Mouse (Mus musculus): ENCODE results near the gene Rpl36. TPM values are rescaled to one million over a fixed set of nuclear protein-coding genes. Genes with fewer than 3 reads are reported as not detected.
"Not testable (repeated sequence)": the region's sequence is repeated elsewhere in the genome, so short reads cannot be mapped to it uniquely, and the experiment has no call there.

Gene Rpl36
- polyA plus RNA-seq, 1 experiment from 2014 or later: 1,168 TPM

DNA sequence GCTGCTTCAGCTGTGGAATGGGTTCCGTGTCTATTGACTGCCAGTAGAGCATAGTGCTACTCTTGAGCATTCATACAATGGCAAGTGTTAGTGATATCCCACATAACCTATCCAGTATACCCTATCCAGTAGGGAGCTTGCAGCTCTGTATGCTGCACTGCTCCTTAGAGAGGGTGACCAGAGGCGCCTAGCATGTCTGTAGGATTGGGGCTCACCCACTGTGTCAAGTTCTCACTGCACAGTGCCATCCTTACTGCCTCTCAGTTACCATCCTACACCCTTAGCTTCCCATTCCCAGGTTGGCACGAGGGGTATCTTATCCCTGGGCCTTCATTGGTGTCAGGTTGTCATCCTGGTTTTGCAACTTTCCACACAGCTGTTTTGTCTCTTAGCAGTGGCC, 8.8 kb upstream of the Rpl36 start:
- H3K9ac ChIP-seq (replicated peaks; ENCODE audit: low read length): no peak overlapping the region
- no peaks in the 10 kb centered on the region for H3K9me3 ChIP-seq (ENCODE audit: control insufficient read depth, low read length)
- H3K4me2 ChIP-seq (ENCODE audit: low read length): no peak overlapping the region
- no peak for ATAC-seq (ENCODE audit: low FRiP score, low TSS enrichment)
- H3K36me3 ChIP-seq (ENCODE audit: control insufficient read depth, insufficient read depth, low read length): peaks cover 86% of the 10 kb centered on the region
- H3K4me3 ChIP-seq (replicated peaks; ENCODE audit: low read depth, low read length): no peak overlapping the region
- no peak overlapping the region for H3K27ac ChIP-seq (replicated peaks; ENCODE audit: low read depth, low read length)
- no peaks in the 10 kb centered on the region for H3K27me3 ChIP-seq (ENCODE audit: control insufficient read depth, insufficient read depth, low read length)
- 98% methylated on average over 3 of the region's 3 CpGs for WGBS
- no peak for DNase-seq
- peaks cover 5% of the 10 kb centered on the region for H3K4me1 ChIP-seq (ENCODE audit: control insufficient read depth, insufficient read depth, low read length)

DNA sequence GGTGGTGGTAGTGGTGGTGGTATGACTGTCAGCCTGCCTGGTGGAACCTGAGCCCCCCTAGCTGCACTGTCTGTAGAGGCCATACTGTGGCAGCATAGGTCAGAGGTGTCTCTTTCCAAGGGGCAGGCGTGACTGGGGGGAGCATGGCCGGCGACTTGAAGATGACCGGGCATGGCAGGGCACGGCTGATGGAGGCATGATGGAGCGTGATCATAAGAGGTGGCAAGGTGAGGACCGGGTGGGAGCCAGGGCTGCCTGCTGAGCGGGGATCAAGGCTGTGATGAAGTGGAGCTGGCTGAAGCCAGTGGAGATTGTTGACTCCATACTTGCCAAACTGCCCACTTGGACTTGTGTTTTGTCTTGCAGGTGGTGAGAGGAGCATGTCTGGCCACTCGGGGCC, 7.8 kb upstream of the Rpl36 start:
- DNase-seq (no peak), ATAC-seq (ENCODE audit: low FRiP score, low TSS enrichment) (no peak)
- Histone ChIP-seq H3K36me3 (ENCODE audit: control insufficient read depth, insufficient read depth, low read length) (peaks cover 76% of the 10 kb centered on the region), H3K4me3 (replicated peaks; ENCODE audit: low read depth, low read length) (no peak overlapping the region), H3K9ac (replicated peaks; ENCODE audit: low read length) (no peak overlapping the region), H3K27ac (replicated peaks; ENCODE audit: low read depth, low read length) (no peak overlapping the region), H3K4me2 (ENCODE audit: low read length) (no peak overlapping the region), H3K9me3 (ENCODE audit: control insufficient read depth, low read length) (no peaks in the 10 kb centered on the region), H3K27me3 (ENCODE audit: control insufficient read depth, insufficient read depth, low read length) (no peaks in the 10 kb centered on the region), H3K4me1 (ENCODE audit: control insufficient read depth, insufficient read depth, low read length) (peaks cover 9% of the 10 kb centered on the region)
- WGBS: 94% methylated on average over 9 of the region's 9 CpGs

DNA sequence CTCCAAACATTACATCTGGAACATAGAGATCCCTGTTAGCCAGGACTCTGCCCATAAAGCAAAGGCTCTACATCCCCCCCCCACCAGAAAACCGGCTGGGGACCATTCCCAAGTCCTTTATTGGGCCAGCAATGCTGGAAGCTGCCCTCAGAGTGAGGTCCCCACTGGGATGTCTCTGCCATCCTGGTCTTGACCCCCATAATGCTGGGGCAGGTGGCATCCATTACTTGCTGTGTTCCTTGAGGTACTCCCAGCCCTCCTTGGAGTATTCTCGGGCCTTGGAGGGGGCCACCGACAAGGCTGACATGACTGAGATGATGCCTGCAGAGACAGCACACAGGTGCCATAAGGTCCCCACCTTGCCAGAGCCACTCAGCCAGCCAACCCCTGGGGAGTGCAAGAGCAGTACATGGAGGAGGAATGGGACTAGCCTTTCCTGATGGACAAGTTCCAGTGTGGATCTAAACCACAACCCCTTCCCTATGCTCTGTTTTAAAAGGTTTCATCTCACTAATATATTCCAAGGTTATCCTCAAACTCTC, 5.6 kb upstream of the Rpl36 start:
- WGBS: 82% methylated on average over 3 of the region's 3 CpGs
- Histone ChIP-seq H3K9ac (replicated peaks; ENCODE audit: low read length) (no peak overlapping the region), H3K4me2 (ENCODE audit: low read length) (no peak overlapping the region), H3K36me3 (ENCODE audit: control insufficient read depth, insufficient read depth, low read length) (peaks cover 55% of the 10 kb centered on the region), H3K4me1 (ENCODE audit: control insufficient read depth, insufficient read depth, low read length) (peaks cover 10% of the 10 kb centered on the region), H3K27ac (replicated peaks; ENCODE audit: low read depth, low read length) (no peak overlapping the region), H3K27me3 (ENCODE audit: control insufficient read depth, insufficient read depth, low read length) (no peaks in the 10 kb centered on the region), H3K9me3 (ENCODE audit: control insufficient read depth, low read length) (no peaks in the 10 kb centered on the region), H3K4me3 (replicated peaks; ENCODE audit: low read depth, low read length) (no peak overlapping the region)
- DNase-seq: no peak
- ATAC-seq (ENCODE audit: low FRiP score, low TSS enrichment): no peak

DNA sequence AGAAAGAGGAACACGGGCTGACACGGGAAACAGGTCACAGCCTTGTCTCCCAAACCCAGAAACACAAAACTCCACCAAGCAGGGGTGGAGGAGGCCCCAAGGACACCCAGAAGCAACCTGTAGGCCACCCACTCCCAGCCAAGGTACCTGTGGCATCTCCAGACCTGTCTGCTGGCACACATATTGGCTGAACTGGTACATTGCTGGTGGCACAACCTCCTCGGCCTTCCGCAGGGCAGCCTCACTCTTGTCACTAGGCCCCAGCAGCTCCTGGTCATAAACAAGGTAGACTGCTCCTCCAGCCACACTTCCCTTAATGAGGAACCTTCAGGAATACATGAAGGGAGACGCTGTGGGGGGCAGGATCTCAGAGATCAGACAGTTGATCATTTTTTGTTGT, 4.5 kb upstream of the Rpl36 start:
- Histone ChIP-seq H3K4me3 (replicated peaks; ENCODE audit: low read depth, low read length) (peak overlapping the region; percentile 58), H3K9me3 (ENCODE audit: control insufficient read depth, low read length) (no peaks in the 10 kb centered on the region), H3K36me3 (ENCODE audit: control insufficient read depth, insufficient read depth, low read length) (peaks cover 44% of the 10 kb centered on the region), H3K9ac (replicated peaks; ENCODE audit: low read length) (peak overlapping the region; percentile 60; the same call in 1 of the 2 replicates), H3K27me3 (ENCODE audit: control insufficient read depth, insufficient read depth, low read length) (no peaks in the 10 kb centered on the region), H3K27ac (replicated peaks; ENCODE audit: low read depth, low read length) (no peak overlapping the region), H3K4me2 (ENCODE audit: low read length) (peak overlapping the region; percentile 84), H3K4me1 (ENCODE audit: control insufficient read depth, insufficient read depth, low read length) (peaks cover 10% of the 10 kb centered on the region)
- WGBS: 55% methylated on average over 5 of the region's 5 CpGs
- DNase-seq (no peak), ATAC-seq (ENCODE audit: low FRiP score, low TSS enrichment) (no peak)

GRCm38 (mm10) chr17:56609452-56610171, 3.6 kb upstream of the Rpl36 start, which contains the start of gene 2410015M20Rik:
TSS of gene 2410015M20Rik (minus strand) at chr17:56609771.
- peak; percentile 88 for ATAC-seq (ENCODE audit: low FRiP score, low TSS enrichment)
- H3K9me3 ChIP-seq (ENCODE audit: control insufficient read depth, low read length): no peaks in the 10 kb centered on the region
- H3K27me3 ChIP-seq (ENCODE audit: control insufficient read depth, insufficient read depth, low read length): no peaks in the 10 kb centered on the region
- under 1% methylated on average over 44 of the region's 44 CpGs for WGBS
- H3K4me3 ChIP-seq (replicated peaks; ENCODE audit: low read depth, low read length): peak within 1 kb of the TSS; percentile 58
- peak; percentile 98 for DNase-seq
- peaks cover 16% of the 10 kb centered on the region for H3K4me1 ChIP-seq (ENCODE audit: control insufficient read depth, insufficient read depth, low read length)
- peaks cover 41% of the 10 kb centered on the region for H3K36me3 ChIP-seq (ENCODE audit: control insufficient read depth, insufficient read depth, low read length)
- H3K4me2 ChIP-seq (ENCODE audit: low read length): peak within 1 kb of the TSS; percentile 84
- H3K27ac ChIP-seq (replicated peaks; ENCODE audit: low read depth, low read length): peak within 1 kb of the TSS; percentile 82
- H3K9ac ChIP-seq (replicated peaks; ENCODE audit: low read length): peak within 1 kb of the TSS; percentile 60

- peaks cover 22% of the 10 kb centered on the region for H3K4me1 ChIP-seq (ENCODE audit: control insufficient read depth, insufficient read depth, low read length)
- ATAC-seq (ENCODE audit: low FRiP score, low TSS enrichment): no peak
- WGBS: 69% methylated on average over 2 of the region's 2 CpGs
Measured at GRCm38 (mm10) chr17:56611323-56611722, 1.9 kb upstream of the Rpl36 start.

DNA sequence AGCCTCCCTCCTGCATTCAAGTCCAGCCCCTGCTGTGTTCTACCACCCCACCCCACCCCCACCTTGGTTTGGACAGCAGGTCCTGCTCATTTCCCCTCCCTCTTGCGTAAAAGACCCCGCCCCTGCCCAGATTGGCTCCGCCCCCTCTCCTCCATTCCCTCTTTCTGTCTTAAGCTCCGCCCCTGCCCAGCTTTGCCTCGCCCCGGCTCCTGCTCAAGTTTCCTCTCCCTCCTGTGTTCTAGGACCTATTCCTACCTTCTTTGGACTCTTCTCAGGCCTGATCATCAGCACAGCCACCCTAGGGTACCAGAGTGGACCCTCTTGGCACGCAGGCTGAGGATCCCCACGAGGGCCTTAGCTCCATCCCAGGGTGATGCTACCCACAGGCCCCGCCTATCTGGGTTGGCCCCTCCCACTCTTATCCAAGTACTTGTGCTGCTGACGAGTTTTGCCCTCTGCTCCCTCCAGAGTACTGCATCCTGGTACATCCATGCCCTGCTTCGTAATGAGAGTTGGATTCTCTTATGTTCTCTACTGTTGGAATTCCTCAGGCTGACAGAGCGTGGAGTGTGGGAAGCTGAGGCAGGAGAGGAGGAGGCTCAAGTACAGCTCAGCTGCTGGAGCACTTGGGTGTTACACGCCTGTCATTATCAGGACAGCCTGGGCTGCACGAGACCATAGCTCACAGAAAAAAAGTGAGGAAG, 1.2 kb upstream of the Rpl36 start:
- H3K27me3 ChIP-seq (ENCODE audit: control insufficient read depth, insufficient read depth, low read length): no peaks in the 10 kb centered on the region
- H3K9me3 ChIP-seq (ENCODE audit: control insufficient read depth, low read length): no peaks in the 10 kb centered on the region
- H3K4me1 ChIP-seq (ENCODE audit: control insufficient read depth, insufficient read depth, low read length): peaks cover 22% of the 10 kb centered on the region
- no peak for DNase-seq
- no peak overlapping the region for H3K4me3 ChIP-seq (replicated peaks; ENCODE audit: low read depth, low read length)
- no peak overlapping the region for H3K4me2 ChIP-seq (ENCODE audit: low read length)
- WGBS: 13% methylated on average over 14 of the region's 14 CpGs
- no peak for ATAC-seq (ENCODE audit: low FRiP score, low TSS enrichment)
- H3K27ac ChIP-seq (replicated peaks; ENCODE audit: low read depth, low read length): no peak overlapping the region
- peaks cover 41% of the 10 kb centered on the region for H3K36me3 ChIP-seq (ENCODE audit: control insufficient read depth, insufficient read depth, low read length)
- no peak overlapping the region for H3K9ac ChIP-seq (replicated peaks; ENCODE audit: low read length)

More at GRCm38 (mm10) chr17:56611323-56611722, 1.9 kb upstream of the Rpl36 start:
- H3K4me2 ChIP-seq (ENCODE audit: low read length): no peak overlapping the region
- no peak overlapping the region for H3K4me3 ChIP-seq (replicated peaks; ENCODE audit: low read depth, low read length)
- no peak overlapping the region for H3K9ac ChIP-seq (replicated peaks; ENCODE audit: low read length)
- no peaks in the 10 kb centered on the region for H3K9me3 ChIP-seq (ENCODE audit: control insufficient read depth, low read length)
- peaks cover 41% of the 10 kb centered on the region for H3K36me3 ChIP-seq (ENCODE audit: control insufficient read depth, insufficient read depth, low read length)
- no peak for DNase-seq
- H3K27ac ChIP-seq (replicated peaks; ENCODE audit: low read depth, low read length): no peak overlapping the region
- no peaks in the 10 kb centered on the region for H3K27me3 ChIP-seq (ENCODE audit: control insufficient read depth, insufficient read depth, low read length)

- not testable (repeated sequence) for H3K9me3 ChIP-seq (ENCODE audit: control insufficient read depth, low read length); H3K4me2 ChIP-seq (ENCODE audit: low read length); DNase-seq; H3K4me3 ChIP-seq (replicated peaks; ENCODE audit: low read depth, low read length); H3K27me3 ChIP-seq (ENCODE audit: control insufficient read depth, insufficient read depth, low read length); ATAC-seq (ENCODE audit: low FRiP score, low TSS enrichment); H3K9ac ChIP-seq (replicated peaks; ENCODE audit: low read length); H3K27ac ChIP-seq (replicated peaks; ENCODE audit: low read depth, low read length)
- 78% methylated on average over 10 of the region's 10 CpGs for WGBS
- Histone ChIP-seq H3K4me1 (ENCODE audit: control insufficient read depth, insufficient read depth, low read length) (peaks cover 22% of the 10 kb centered on the region), H3K36me3 (ENCODE audit: control insufficient read depth, insufficient read depth, low read length) (peaks cover 41% of the 10 kb centered on the region)
Measured at GRCm38 (mm10) chr17:56612565-56612939, 664 bp upstream of the Rpl36 start.

Measured in midbrain, embryonic 14.5 days (tissue).